Mouse (Mus musculus) liver, embryonic 15.5 days (tissue): Measurements from ENCODE around the gene Cnfn. TPM values are rescaled to one million over a fixed set of nuclear protein-coding genes. Genes with fewer than 3 reads are reported as not detected.

Experiments
- ATAC-seq: fragments of 200-750 bp; cut with Nextera tagmentation; 2 replicates; pipeline ENCODE4 v1.8.0; 2017; ENCODE audit warnings: moderate number of reproducible peaks, mild to moderate bottlenecking, moderate library complexity; ENCODE audit not compliant: insufficient read depth
- H3K27ac ChIP-seq: fragments of 300-500 bp; sonication (generic); replicated peaks from 2 replicates; pipeline ENCODE4 v1.5.1; 2015; ENCODE audit warnings: mild to moderate bottlenecking, inconsistent platforms
- H3K27me3 ChIP-seq: fragments of 300-500 bp; sonication (generic); 2 replicates; pipeline ENCODE4 v1.6.1; 2015; ENCODE audit warnings: mild to moderate bottlenecking, inconsistent platforms
- H3K36me3 ChIP-seq: fragments of 300-500 bp; sonication (generic); replicated peaks from 2 replicates; pipeline ENCODE4 v1.6.1; 2015; ENCODE audit warnings: moderate library complexity, mild to moderate bottlenecking, inconsistent platforms
- H3K4me1 ChIP-seq: fragments of 300-500 bp; sonication (generic); replicated peaks from 2 replicates; pipeline ENCODE4 v1.6.1; 2015; ENCODE audit warnings: inconsistent platforms
- H3K4me2 ChIP-seq: fragments of 300-500 bp; sonication (generic); 2 replicates; pipeline ENCODE4 v1.6.1; 2015; ENCODE audit warnings: moderate library complexity, mild to moderate bottlenecking, inconsistent platforms
- H3K4me3 ChIP-seq: fragments of 300-500 bp; sonication (generic); replicated peaks from 2 replicates; pipeline ENCODE4 v1.5.1; 2015; ENCODE audit warnings: mild to moderate bottlenecking, inconsistent platforms
- H3K9ac ChIP-seq: fragments of 300-500 bp; sonication (generic); 2 replicates; pipeline ENCODE4 v1.6.1; 2015; ENCODE audit warnings: moderate library complexity, mild to moderate bottlenecking, inconsistent platforms
- H3K9me3 ChIP-seq: fragments of 300-500 bp; sonication (generic); replicated peaks from 2 replicates; pipeline ENCODE4 v1.6.1; 2016; ENCODE audit warnings: inconsistent platforms
- WGBS: fragments of 180-500 bp; shearing (Covaris S2); methylation state at CpG from one replicate; pipeline ENCODE4 v1.1.7; 2015; ENCODE audit warnings: mixed read lengths; ENCODE audit not compliant: insufficient replicate concordance; 5-methylcytosine and 5-hydroxymethylcytosine counted together
- polyA plus RNA-seq: library from polyadenylated mRNA; unstranded; fragments of >200 nt; fragmentation: Nextera tagmentation; extraction: Ambion mirVana; gene quantifications from 2 replicates; pipeline ENCODE4 v1.2.1, GENCODE M21; 2015

The Cnfn gene
- polyA plus RNA-seq, 1 experiment from 2014 or later, result 0.24 TPM

DNA sequence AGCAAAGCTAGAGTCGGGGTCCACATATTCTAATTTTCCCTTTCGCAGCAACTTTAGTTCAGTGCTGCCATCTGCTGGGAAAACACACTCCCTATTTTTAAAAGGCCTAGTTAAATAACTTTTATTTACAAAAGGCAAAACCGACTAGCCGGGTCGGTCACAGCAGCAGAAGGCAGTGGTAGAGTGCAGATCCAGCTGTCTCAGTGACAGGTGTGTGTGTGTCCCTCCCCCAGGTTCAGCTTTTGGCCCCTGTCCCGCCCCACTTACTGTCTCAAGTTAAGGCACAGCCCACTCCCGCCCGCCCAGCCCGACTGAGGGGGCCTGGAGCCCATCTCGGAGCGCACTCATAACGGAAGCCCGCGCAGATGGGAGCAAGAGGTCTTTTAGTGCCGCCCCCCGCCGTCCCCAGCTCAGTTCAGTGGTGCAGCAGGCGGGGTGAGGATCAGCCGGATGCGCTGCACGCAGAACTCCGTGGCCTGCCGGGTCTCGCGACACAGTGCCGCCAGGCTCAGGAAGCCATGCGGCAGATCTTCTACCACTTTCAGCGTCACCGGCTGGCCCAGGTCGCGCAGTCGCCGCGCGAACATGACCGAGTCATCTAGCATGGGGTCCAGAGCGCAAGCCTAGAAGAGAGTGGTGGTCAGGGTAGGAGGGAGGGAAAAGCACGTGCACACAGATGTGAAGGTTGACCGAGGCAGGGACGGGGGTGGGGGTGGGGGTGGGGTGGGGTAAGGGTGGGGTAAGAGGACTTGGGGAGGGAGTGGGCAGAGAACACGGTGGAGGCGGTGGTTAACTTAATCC lies 10.2 kb upstream of the Cnfn start:
- Histone ChIP-seq H3K36me3 (peaks cover 20% of the 10 kb centered on the region; the same call in 1 of the 2 replicates), H3K4me2 (peak overlapping the region; percentile 82), H3K27me3 (peaks cover 15% of the 10 kb centered on the region), H3K4me3 (peak overlapping the region; percentile 48), H3K4me1 (peaks cover 36% of the 10 kb centered on the region), H3K27ac (no peak overlapping the region), H3K9me3 (no peaks in the 10 kb centered on the region), H3K9ac (peak overlapping the region; percentile 45)
- WGBS, result 2% methylated on average over 42 of the region's 42 CpGs
- ATAC-seq, result peak; percentile 32

DNA sequence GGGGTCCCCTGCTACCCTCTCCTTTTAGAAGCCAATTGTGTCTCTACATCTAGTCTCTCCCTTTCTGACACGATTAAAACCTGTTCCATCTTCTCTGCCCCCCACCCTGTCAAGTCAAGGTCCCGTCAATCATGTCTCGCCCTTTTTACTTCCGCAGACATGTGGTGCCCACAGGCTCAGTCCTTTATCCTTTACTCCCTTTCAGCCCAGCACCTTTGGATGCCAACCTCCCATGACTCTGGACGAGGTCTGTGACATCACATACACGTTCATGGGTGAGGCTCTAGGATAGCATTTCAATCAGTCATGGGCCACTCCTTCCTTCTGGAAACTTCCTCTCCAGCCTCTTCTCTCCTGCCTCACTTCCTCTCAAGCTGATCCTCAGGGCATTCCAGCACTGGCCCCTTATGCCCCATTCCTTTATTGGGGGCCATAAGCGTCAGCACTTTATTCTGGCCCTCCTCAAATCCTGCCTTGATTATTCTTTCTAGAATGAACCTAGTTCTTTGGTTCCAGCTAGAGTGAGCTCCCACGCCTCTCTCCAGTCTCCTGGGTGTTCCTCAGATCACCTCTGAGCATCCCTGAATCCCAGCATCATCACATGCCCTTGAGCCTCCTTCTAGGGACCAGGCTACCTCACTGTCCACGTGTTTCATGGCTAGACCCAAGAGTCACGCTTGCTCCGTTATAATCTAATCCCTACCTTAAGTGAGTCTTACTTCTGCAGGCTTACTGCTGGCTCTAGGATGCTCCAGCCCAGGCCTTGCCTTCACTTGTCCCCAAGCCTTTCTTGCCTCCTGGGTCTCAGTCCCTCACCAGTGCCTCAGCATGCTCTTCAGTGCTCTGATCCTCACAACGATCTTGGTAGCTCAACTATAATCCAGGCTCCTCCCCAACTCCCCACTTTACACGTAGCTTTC lies 8.9 kb upstream of the Cnfn start:
- Histone ChIP-seq H3K4me2 (no peak overlapping the region), H3K4me3 (no peak overlapping the region), H3K9ac (no peak overlapping the region), H3K27ac (no peak overlapping the region), H3K4me1 (peaks cover 30% of the 10 kb centered on the region), H3K36me3 (peaks cover 13% of the 10 kb centered on the region; the same call in 1 of the 2 replicates), H3K27me3 (peaks cover 18% of the 10 kb centered on the region), H3K9me3 (no peaks in the 10 kb centered on the region)
- no peak for ATAC-seq
- 67% methylated on average over 13 of the region's 13 CpGs for WGBS

DNA sequence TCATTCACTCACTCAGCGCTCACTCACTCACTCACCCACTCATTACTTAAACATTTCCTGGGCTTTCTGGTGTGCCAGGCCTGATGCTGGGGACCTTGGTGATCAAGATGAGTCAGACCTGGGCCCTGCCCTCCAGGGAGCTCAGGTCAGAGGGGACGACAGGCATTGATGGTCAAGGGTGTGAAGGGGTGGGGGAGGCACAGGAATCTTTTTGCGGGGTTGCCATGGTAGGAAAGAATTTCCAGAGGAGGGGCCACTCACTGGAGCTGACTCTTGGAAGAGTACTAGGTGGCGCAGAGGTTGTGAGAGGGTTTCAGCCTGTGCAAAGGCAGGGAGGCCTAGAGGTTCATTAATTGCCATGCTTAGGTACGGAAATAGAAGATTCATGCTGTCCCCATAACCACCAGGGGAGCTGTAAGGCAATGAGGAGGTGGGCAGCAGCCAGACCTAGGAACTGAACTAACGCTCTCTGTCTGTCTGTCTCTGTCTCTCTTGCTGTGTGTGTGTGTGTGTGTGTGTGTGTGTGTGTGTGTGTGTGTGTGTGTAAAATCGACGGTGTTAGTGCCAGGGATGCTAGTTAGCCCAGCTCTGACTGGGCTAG lies 7.7 kb upstream of the Cnfn start:
- 58% methylated on average over 8 of the region's 8 CpGs for WGBS
- peaks cover 18% of the 10 kb centered on the region for H3K27me3 ChIP-seq
- H3K4me3 ChIP-seq, result peak overlapping the region; percentile 32; the same call in 1 of the 2 replicates
- H3K27ac ChIP-seq, result no peak overlapping the region
- no peak for ATAC-seq
- peak overlapping the region; percentile 59 for H3K4me2 ChIP-seq
- peaks cover 3% of the 10 kb centered on the region; the same call in 1 of the 2 replicates for H3K36me3 ChIP-seq
- no peaks in the 10 kb centered on the region for H3K9me3 ChIP-seq
- H3K9ac ChIP-seq, result no peak overlapping the region
- peaks cover 30% of the 10 kb centered on the region for H3K4me1 ChIP-seq

DNA sequence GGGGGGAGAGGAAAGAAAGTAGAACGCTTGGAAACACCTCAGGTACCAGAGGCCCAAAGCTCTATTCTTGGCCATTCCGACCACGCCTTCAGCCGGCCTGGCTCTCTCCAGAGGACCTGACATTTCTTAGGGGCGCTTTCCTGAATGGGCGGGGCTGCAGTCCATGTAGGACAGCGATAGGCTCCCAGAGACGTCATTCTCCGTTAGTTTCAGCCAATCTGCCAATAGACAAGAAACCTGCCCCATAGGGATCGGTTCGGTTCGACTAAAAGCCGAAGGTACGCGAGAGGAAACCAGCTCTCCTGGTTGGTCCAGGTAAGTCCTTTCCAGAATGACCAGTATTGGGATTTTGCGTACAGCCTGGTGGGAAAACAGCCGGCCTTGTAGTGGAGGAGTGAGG lies 7.0 kb upstream of the Cnfn start:
- Histone ChIP-seq H3K27me3 (peaks cover 18% of the 10 kb centered on the region), H3K36me3 (no peaks in the 10 kb centered on the region), H3K4me3 (peak overlapping the region; percentile 32), H3K4me2 (peak overlapping the region; percentile 59), H3K9me3 (no peaks in the 10 kb centered on the region), H3K4me1 (peaks cover 30% of the 10 kb centered on the region), H3K9ac (no peak overlapping the region), H3K27ac (no peak overlapping the region)
- ATAC-seq, result 0 out of 2 replicates have a peak, but pooled peaks have one; percentile 30
- WGBS, result 7% methylated on average over 17 of the region's 17 CpGs

DNA sequence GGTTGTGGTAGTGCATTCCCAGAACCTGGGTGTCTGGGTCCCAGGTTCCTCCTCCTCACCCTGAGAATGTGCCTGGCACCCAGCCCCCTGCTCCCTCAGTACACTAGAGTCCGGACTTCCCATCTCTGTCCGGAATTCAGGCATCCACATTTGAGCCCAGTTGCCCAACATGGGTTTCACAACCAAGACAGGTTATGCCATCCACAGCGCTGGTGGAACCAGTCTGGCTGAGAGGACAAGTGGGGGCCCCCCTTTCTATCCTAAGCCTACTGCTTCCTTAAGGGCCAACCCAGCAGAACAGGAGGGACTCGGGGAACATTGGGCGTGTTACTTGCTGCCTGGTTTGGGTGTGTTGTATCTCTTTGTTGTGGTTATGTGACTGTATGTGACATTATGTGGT lies 2.9 kb upstream of the Cnfn start:
- no peaks in the 10 kb centered on the region for H3K36me3 ChIP-seq
- ATAC-seq, result no peak
- H3K4me2 ChIP-seq, result no peak overlapping the region
- H3K4me1 ChIP-seq, result peaks cover 10% of the 10 kb centered on the region
- H3K27ac ChIP-seq, result no peak overlapping the region
- H3K27me3 ChIP-seq, result peaks cover 49% of the 10 kb centered on the region
- no peak overlapping the region for H3K4me3 ChIP-seq
- no peak overlapping the region for H3K9ac ChIP-seq
- no peaks in the 10 kb centered on the region for H3K9me3 ChIP-seq
- 57% methylated on average over 5 of the region's 5 CpGs for WGBS

DNA sequence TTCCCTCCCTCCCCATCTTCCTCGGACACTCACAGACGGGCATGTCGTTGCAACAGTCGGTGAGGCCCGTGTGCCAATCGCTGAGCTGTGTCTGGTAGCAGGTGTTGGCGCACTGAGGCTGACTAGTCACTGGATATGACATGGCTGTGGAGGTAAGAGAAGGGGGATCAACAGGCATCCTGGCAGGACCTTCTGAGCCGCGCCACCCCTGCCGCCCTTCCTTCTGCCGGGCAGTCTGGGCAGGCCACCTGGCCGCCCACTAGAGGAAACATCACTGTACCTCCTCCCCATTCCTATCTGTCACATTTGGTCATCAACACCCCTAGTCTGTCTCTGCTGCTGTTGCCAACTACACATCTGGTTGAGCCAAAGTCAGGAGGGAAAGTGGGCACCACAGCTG lies 1.2 kb downstream of the Cnfn start:
- Histone ChIP-seq H3K9ac (no peak overlapping the region), H3K27ac (no peak overlapping the region), H3K4me2 (no peak overlapping the region), H3K4me1 (no peaks in the 10 kb centered on the region), H3K27me3 (peaks cover 57% of the 10 kb centered on the region), H3K4me3 (no peak overlapping the region), H3K9me3 (no peaks in the 10 kb centered on the region), H3K36me3 (no peaks in the 10 kb centered on the region)
- WGBS, result 21% methylated on average over 12 of the region's 12 CpGs
- ATAC-seq, result no peak

DNA sequence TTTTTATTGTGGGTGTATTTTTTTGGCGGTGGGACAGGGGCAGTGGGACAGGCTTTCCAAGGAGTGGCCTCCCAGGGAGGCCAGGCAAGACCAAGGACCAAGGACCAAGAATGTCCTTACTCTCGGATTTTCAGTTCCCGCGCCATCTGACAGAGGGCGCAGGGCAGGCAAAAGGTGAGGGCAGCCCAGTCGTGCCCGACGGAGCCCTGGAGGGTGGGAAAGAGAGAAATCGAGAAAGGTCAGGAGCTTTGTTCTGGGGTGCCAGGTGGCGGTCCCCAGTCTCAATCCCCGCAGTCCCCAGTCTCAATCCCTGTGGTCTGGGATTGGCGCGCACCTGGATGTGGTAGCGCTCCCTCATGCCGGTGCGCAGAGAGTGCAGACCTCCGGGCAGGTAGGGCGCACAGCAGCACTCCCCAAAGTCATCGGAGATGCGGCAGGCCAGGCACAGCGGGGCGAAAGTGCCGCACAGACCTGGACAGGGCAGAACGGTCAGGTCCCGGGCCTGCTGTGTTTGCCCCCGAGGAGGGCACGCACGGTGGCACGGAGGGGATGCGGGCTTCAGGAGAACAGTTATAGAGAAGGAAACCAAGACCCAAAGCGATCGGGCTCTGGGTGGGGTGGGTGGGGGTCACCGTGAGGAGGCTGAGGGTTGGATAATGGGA lies 1.8 kb downstream of the Cnfn start:
- no peaks in the 10 kb centered on the region for H3K36me3 ChIP-seq
- WGBS, result 4% methylated on average over 33 of the region's 33 CpGs
- H3K9me3 ChIP-seq, result no peaks in the 10 kb centered on the region
- no peak overlapping the region for H3K4me3 ChIP-seq
- no peak overlapping the region for H3K9ac ChIP-seq
- H3K4me2 ChIP-seq, result no peak overlapping the region
- no peak for ATAC-seq
- peaks cover 57% of the 10 kb centered on the region for H3K27me3 ChIP-seq
- H3K4me1 ChIP-seq, result no peaks in the 10 kb centered on the region
- no peak overlapping the region for H3K27ac ChIP-seq

DNA sequence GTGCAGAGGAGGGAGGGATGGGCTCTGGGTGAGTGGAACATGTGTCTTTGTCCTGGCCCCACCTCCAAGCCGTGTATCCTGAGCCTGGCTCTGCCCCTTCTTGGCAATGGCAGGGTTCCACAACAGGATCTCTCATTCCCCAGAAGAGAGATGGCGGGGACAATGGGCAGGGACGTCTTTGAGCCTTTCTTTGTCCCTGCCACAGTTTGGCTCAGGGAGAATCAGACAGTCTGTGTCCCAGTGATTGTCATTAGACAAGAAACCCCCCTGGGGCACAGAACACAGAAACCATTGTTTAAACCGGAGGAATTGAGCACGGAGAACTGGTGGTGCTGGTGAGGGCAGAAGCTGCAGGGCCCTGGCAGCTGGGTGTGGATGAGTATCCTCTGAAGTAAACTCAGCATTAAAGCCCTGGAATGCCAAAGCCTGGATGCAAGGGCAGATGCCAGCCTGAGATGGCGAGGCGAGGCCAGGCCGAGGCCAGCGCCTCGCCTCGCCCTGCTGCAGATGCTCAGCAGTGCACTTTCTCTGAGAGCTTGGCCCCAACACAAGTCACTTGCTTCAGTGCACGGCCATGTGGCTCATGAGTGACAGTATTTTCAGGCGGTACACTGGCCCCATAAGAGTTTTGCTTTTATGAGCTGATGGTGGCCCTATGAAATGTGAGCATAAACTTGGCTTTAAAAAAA lies 3.4 kb downstream of the Cnfn start:
- no peaks in the 10 kb centered on the region for H3K4me1 ChIP-seq
- H3K9me3 ChIP-seq, result no peaks in the 10 kb centered on the region
- no peak for ATAC-seq
- no peak overlapping the region for H3K27ac ChIP-seq
- 39% methylated on average over 13 of the region's 13 CpGs for WGBS
- H3K9ac ChIP-seq, result no peak overlapping the region
- no peak overlapping the region for H3K4me2 ChIP-seq
- peaks cover 57% of the 10 kb centered on the region for H3K27me3 ChIP-seq
- H3K36me3 ChIP-seq, result no peaks in the 10 kb centered on the region
- H3K4me3 ChIP-seq, result no peak overlapping the region

DNA sequence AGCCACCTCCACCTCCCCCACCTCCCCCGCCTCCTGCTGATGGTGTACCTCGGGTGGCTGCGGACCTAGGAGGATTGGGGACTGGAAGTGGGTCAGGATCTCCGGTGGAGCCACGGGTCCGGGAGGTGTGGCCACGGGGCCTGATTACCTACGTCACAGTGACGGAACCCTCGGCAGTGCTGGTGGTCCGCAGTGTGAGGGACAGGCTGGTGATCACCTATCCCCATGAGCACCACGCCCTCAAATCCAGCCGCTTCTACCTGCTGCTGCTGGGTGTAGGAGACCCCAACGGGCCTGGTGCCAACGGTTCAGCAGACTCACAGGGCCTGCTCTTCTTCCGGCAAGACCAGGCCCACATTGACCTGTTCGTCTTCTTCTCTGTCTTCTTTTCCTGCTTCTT lies 5.9 kb downstream of the Cnfn start:
- no peaks in the 10 kb centered on the region for H3K4me1 ChIP-seq
- H3K27ac ChIP-seq, result no peak overlapping the region
- H3K9me3 ChIP-seq, result no peaks in the 10 kb centered on the region
- no peak overlapping the region for H3K4me2 ChIP-seq
- no peak for ATAC-seq
- H3K36me3 ChIP-seq, result no peaks in the 10 kb centered on the region
- WGBS, result 77% methylated on average over 17 of the region's 17 CpGs
- H3K27me3 ChIP-seq, result peaks cover 39% of the 10 kb centered on the region
- no peak overlapping the region for H3K4me3 ChIP-seq
- H3K9ac ChIP-seq, result no peak overlapping the region

DNA sequence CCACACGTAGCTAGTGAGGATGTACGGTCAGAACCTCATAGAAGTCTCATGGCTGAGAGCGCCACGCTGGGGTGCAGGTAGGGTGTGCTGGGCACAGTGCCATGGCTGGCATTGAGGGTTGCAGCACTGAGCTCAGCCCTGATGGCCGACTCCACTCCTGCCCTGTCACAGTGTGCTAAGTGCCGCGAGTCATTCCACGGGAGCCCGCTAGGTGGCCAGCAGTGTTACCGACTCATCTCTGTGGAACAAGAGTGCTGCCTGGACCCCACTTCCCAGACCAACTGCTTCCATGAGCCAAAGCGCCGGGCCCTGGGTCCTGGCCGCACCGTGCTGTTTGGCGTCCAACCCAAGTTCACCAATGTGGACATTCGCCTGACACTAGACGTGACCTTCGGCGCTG lies 6.4 kb downstream of the Cnfn start:
- Histone ChIP-seq H3K27me3 (peaks cover 34% of the 10 kb centered on the region), H3K27ac (no peak overlapping the region), H3K4me2 (no peak overlapping the region), H3K9me3 (no peaks in the 10 kb centered on the region), H3K9ac (no peak overlapping the region), H3K4me3 (no peak overlapping the region), H3K4me1 (no peaks in the 10 kb centered on the region), H3K36me3 (no peaks in the 10 kb centered on the region)
- ATAC-seq, result no peak
- WGBS, result 86% methylated on average over 19 of the region's 19 CpGs
